Mouse (Mus musculus): ENCODE data around the gene Spata2.

Gene Spata2

DNA sequence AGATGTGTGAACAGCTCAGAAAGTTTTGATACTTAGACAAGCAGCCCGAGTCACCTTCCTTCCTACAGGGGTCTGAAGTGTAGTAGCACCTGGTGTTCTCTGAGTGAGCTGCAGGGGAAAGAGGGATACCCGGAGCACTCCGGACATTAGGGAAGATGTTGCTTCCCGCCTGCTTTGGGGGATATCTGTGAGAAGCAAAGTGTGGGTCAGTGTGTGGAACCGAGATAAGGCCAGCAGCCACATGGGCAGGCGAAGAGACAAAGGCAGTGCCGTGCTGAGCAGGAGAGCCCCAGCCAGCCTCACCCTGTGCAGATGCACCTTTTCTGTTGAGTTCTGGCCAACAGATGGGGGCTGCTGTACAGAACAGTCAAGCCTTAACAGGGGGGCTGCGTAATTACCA is 45.1 kb downstream of the Spata2 start:
- no peak for DNase-seq (ENCODE audit: low spot score in 2 of 2)

DNA sequence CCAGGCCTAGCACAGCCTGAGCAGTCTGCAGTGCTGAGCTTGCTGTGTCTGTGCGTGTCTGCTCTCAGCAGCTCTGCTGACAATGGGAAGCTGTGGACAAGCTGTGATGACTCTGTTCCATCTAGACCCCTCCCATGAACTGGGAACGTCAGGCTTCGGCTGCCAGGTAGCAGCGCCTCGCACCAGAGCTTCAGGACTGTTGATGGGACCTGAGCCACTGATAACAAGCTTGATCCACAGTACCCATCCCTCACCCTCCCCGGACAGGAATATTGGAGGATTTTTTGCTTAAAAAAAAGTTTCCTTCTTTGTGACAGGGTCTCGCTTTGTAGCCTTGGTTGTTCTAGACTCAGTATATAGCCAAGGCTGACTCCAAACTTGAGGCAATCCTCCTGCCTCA is 45.5 kb downstream of the Spata2 start:
- DNase-seq (ENCODE audit: low spot score in 2 of 2): no peak

DNA sequence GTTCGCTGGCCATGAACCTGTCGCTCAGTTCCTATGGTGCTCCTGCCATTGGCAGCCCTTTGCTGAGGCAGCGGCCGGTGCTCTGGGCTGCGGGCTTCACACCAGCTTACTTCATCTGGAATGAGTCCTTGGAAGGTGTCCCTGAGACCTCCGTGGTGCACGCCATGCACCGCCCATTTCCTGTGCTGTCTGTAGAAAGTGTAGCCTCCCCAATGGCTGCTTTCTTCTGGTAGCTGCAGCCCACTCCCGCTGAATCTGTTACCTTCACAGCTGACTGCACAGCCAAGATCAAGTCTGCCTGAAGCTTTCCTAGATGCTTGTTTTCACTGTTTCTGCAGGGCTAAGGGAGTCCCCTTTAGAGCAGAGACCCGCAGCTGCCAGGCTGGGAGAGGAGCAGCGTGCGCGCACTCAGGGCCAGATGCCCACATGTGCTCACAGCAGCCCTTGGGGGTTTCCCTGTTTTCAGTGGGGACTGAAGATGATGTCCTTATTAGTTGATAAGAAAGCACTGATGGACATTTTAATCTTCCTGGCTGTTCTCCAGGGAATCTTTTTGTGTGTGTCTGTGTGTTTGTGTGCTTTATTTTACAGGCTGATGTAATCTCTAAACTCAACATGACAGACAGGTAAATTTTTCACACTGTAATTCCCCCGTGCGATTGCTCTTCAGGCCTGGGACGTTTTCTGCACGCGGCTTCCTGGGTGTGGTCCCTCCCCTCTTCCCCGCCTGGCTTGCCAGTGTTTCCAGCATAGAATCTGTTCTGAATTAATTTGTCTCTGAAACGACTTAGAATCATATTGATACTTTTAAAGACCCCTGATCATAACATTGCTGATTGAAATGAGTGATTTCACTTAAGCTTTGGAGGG is 46.5 kb downstream of the Spata2 start:
- no peak for DNase-seq (ENCODE audit: low spot score in 2 of 2)

GRCm38 (mm10) chr2:167443411-167444193 is 49.1 kb downstream of the Spata2 start:
- no peak for DNase-seq (ENCODE audit: low spot score in 2 of 2)

DNA sequence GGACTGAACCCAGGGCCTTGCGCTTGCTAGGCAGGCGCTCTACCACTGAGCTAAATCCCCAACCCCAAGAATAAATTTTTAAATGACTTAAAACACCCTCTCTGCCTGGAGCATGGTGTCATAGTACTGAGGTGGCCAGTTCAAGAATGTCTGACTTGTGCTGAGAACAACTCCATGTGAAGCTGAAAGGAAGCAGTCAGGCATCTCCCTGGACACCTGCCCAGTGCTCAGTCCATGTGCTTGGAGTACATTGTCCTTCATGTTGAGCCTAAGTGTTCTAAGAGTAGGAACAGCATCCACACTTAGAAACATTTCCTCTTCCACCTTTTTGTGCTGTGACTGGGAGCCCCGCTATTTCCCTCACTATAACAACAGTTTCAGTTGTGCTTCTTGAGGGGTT is 53.3 kb downstream of the Spata2 start:
- DNase-seq (ENCODE audit: low spot score in 2 of 2): no peak

DNA sequence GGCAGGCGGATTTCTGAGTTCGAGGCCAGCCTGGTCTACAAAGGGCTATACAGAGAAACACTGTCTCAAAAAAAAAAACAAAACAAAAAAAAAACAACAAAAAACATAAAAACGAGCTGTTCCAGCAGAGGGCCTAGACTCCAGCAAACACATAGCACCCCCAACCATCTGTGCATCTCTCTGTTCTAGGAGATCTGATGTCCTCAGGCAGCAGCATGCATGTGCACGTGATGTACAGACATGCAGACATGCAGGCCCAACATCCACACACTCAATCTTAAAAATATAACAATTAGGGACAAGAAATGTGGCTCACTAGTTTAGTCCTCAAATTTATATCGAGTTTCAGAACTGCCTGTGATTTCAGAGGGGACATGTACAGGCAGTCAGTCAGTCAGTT is 56.3 kb downstream of the Spata2 start:
- peak in 1 of 2 experiments; percentile 21 for DNase-seq (ENCODE audit: low spot score in 2 of 2)

GRCm38 (mm10) chr2:167435631-167436030 is 57.1 kb downstream of the Spata2 start:
- DNase-seq (ENCODE audit: low spot score in 2 of 2): no peak

- no peak for DNase-seq (ENCODE audit: low spot score in 2 of 2)
Observed at GRCm38 (mm10) chr2:167434570-167434969, 58.1 kb downstream of the Spata2 start.

- no peak for DNase-seq (ENCODE audit: low spot score in 2 of 2)
Observed at GRCm38 (mm10) chr2:167431418-167431776, 61.3 kb downstream of the Spata2 start.
